Mouse (Mus musculus) embryonic fibroblast, embryonic 13.5 days (primary cell): Measurements from ENCODE around the gene Kmt2e.

ENCODE experiments used
- CTCF ChIP-seq: IDR thresholded peaks from 2 replicates; pipeline ENCODE4 v1.5.1; 2011; ENCODE audit warnings: mild to moderate bottlenecking, control low read depth, low read length, moderate library complexity, borderline replicate concordance; ENCODE audit not compliant: insufficient read depth
- POLR2A ChIP-seq: IDR thresholded peaks from 2 replicates; pipeline ENCODE4 v1.6.1; 2011; ENCODE audit warnings: low read depth, mild to moderate bottlenecking, control low read depth, low read length, moderate library complexity

- TF ChIP-seq CTCF (no peak), POLR2A (no peak)
Observed at GRCm38 (mm10) chr5:23406405-23406745, 27.9 kb upstream of the Kmt2e start.
